Mouse (Mus musculus) forebrain, embryonic 15.5 days (tissue): ENCODE results near the gene Cars. TPM values are rescaled to one million over a fixed set of nuclear protein-coding genes. Genes with fewer than 3 reads are reported as not detected.
"Not testable (repeated sequence)": the region's sequence is repeated elsewhere in the genome, so short reads cannot be mapped to it uniquely, and the experiment has no call there.

Source experiments
- ATAC-seq: fragments of 200-750 bp; cut with Nextera tagmentation; replicated peaks from 2 replicates; pipeline ENCODE4 v1.8.0; 2017; ENCODE audit warnings: mild to moderate bottlenecking, moderate TSS enrichment, moderate library complexity
- H3K27ac ChIP-seq: fragments of 300-500 bp; sonication (generic); replicated peaks from 2 replicates; pipeline ENCODE4 v1.5.1; 2015; ENCODE audit warnings: mild to moderate bottlenecking, inconsistent platforms
- H3K27me3 ChIP-seq: fragments of 300-500 bp; sonication (generic); 2 replicates; pipeline ENCODE4 v1.6.1; 2015; ENCODE audit warnings: inconsistent platforms
- H3K36me3 ChIP-seq: fragments of 300-500 bp; sonication (generic); 2 replicates; pipeline ENCODE4 v1.6.1; 2015; ENCODE audit warnings: mild to moderate bottlenecking, inconsistent platforms
- H3K4me1 ChIP-seq: fragments of 300-500 bp; sonication (generic); 2 replicates; pipeline ENCODE4 v1.6.1; 2015; ENCODE audit warnings: inconsistent platforms
- H3K4me2 ChIP-seq: fragments of 300-500 bp; sonication (generic); replicated peaks from 2 replicates; pipeline ENCODE4 v1.6.1; 2015; ENCODE audit warnings: mild to moderate bottlenecking, inconsistent platforms
- H3K4me3 ChIP-seq: fragments of 300-500 bp; sonication (generic); 2 replicates; pipeline ENCODE4 v1.5.1; 2015; ENCODE audit warnings: mild to moderate bottlenecking, inconsistent platforms
- H3K9ac ChIP-seq: fragments of 300-500 bp; sonication (generic); replicated peaks from 2 replicates; pipeline ENCODE4 v1.6.1; 2015; ENCODE audit warnings: mild to moderate bottlenecking, inconsistent platforms
- H3K9me3 ChIP-seq: fragments of 300-500 bp; sonication (generic); 2 replicates; pipeline ENCODE4 v1.6.1; 2016; ENCODE audit warnings: inconsistent platforms
- WGBS: fragments of 180-500 bp; shearing (Covaris S2); methylation state at CpG from one replicate; pipeline ENCODE4 v1.1.7; 2015; ENCODE audit warnings: mixed read lengths; 5-methylcytosine and 5-hydroxymethylcytosine counted together
- polyA plus RNA-seq: library from polyadenylated mRNA; unstranded; fragments of >200 nt; fragmentation: Nextera tagmentation; extraction: Ambion mirVana; gene quantifications from 2 replicates; pipeline ENCODE4 v1.2.1, GENCODE M21; 2015

Cars gene
- polyA plus RNA-seq, 1 experiment from 2014 or later, result 73.0 TPM

DNA sequence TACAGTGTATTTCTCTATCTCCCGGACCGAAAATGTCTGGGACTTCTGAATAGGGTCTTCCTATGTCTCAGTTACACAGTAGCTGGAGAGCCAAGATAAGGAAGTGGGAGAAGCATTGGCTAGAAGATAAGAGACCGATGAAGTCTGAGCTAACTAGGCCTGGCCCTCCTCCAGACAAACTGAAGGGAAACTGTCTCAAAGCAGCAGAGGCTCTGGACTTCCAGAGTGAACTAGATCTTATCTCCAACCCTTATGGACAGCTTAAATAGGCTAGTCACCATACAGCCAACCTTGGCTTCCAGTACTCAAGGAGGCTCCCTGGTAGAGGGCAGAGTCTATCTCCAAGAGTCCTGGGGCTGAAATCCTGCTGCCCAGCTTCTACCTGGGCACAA, 34.2 kb downstream of the Cars start:
- no peak overlapping the region for H3K4me3 ChIP-seq
- no peak for ATAC-seq
- WGBS, result 96% methylated on average over 3 of the region's 3 CpGs
- no peaks in the 10 kb centered on the region for H3K4me1 ChIP-seq
- H3K27me3 ChIP-seq, result no peaks in the 10 kb centered on the region
- no peaks in the 10 kb centered on the region for H3K9me3 ChIP-seq
- no peak overlapping the region for H3K27ac ChIP-seq
- no peak overlapping the region for H3K4me2 ChIP-seq
- peaks cover 91% of the 10 kb centered on the region for H3K36me3 ChIP-seq
- no peak overlapping the region for H3K9ac ChIP-seq

DNA sequence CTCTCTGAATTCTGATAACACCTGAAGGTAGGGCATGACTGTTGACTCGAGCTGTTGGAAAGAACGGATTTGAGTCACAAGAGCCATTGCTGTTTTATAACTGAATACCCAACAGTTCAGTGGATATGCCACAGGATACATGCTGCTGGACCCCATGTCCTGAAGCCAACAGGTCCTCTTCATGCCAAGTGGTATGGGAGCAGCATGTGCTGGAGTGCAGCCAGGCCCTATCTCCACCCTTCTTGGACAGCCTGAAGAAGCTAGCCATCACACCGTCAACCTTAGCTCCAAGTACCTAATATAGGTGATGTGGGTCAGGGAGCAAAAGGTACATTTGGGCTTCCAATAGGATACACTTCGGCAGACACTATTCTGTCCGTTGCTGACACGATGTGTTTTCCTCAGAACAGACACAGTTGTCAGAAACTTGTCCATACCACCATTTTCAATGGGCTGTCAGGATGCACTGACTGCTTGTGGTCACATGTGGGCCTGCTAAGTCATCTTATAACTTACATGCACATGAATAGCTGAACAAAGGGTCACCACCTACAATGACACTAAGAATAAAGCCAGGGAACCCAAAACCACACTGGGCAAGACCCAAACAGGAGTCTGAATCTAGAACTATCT, 34.8 kb downstream of the Cars start:
- no peak overlapping the region for H3K27ac ChIP-seq
- peaks cover 91% of the 10 kb centered on the region for H3K36me3 ChIP-seq
- H3K4me2 ChIP-seq, result no peak overlapping the region
- H3K9ac ChIP-seq, result no peak overlapping the region
- WGBS, result 95% methylated on average over 6 of the region's 6 CpGs
- H3K9me3 ChIP-seq, result no peaks in the 10 kb centered on the region
- no peak overlapping the region for H3K4me3 ChIP-seq
- H3K27me3 ChIP-seq, result no peaks in the 10 kb centered on the region
- ATAC-seq, result no peak
- no peaks in the 10 kb centered on the region for H3K4me1 ChIP-seq

DNA sequence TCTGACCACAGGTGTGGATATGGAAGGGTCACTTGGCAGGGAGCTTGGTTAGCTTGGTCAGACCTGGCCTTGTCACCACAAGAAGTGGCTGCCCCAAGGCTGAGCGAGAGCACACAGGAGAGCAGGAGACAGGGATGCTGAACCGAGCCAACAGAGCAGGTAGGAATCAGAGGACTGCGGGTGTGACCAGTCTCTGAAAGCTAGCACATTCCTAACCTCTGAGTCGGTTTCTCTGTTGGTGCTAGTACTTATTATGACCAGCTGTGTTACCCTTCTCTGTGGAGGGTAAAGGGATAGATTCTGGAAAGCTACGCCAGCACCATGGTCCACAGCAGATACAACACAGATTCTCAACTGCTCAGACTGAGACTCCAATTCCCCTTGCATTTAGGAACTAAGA, 36.1 kb downstream of the Cars start:
- WGBS, result 93% methylated on average over 5 of the region's 5 CpGs
- H3K27ac ChIP-seq, result no peak overlapping the region
- H3K9ac ChIP-seq, result no peak overlapping the region
- no peaks in the 10 kb centered on the region for H3K4me1 ChIP-seq
- H3K4me3 ChIP-seq, result no peak overlapping the region
- H3K9me3 ChIP-seq, result no peaks in the 10 kb centered on the region
- H3K36me3 ChIP-seq, result peaks cover 91% of the 10 kb centered on the region
- no peak for ATAC-seq
- H3K27me3 ChIP-seq, result no peaks in the 10 kb centered on the region
- no peak overlapping the region for H3K4me2 ChIP-seq

DNA sequence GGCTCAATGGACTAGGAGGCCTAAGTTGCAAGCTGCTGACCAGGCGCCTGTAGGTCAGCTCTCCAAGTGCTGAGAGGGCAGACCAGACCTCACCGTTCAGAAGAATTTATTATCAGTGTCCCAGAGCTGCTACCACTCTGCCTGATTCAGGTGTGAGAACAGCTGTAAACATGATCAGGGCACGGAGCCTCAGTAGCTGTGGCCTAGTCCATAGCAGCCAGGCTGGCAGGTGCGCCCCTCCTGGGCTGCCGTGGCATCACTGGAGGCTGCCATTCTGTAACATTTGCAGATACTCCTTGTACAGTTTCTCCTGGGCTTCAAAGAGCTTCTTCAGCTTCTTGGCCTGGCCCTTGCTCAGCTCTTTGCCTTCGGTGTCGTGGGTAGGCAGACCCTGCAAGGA, 42.3 kb downstream of the Cars start:
- Histone ChIP-seq H3K9ac (no peak overlapping the region), H3K4me1 (no peaks in the 10 kb centered on the region), H3K4me2 (no peak overlapping the region), H3K36me3 (peaks cover 73% of the 10 kb centered on the region), H3K4me3 (no peak overlapping the region), H3K27ac (no peak overlapping the region), H3K9me3 (no peaks in the 10 kb centered on the region), H3K27me3 (no peaks in the 10 kb centered on the region)
- WGBS, result 90% methylated on average over 7 of the region's 7 CpGs
- ATAC-seq, result no peak

DNA sequence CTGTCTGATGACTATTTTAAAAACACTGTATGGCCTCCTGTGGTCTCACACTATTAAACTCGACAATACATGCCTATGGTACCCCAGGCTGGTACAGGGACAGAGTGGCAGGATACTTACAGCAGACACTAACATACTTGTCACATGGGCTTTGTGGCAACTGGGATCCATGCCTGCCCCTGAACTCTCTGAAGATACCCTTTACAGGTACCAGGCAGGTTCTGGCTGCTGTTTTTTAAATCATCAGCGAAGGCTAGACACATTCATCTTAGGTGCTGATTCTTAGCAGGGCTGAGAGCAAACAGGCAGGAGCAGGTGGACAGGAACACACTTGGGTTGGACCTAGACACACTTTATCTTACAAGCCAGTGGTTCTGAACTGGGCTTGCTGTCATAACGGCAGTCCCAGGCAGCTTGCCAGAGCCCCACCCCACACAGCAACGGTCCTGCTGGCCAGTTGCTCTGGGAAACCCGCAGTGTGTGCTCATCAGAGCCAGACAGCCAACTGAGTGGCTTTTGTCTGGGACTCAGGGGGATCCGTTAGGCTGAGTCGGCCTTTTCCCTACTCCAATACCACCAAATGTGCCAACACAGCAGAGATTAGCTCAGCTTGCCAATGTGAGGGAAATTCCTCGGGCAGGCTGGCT, 42.8 kb downstream of the Cars start:
- 65% methylated on average over 8 of the region's 8 CpGs for WGBS
- H3K27me3 ChIP-seq, result no peaks in the 10 kb centered on the region
- H3K36me3 ChIP-seq, result peaks cover 70% of the 10 kb centered on the region
- H3K4me2 ChIP-seq, result no peak overlapping the region
- no peaks in the 10 kb centered on the region for H3K4me1 ChIP-seq
- ATAC-seq, result no peak; the same call in 1 of the 2 replicates
- H3K9me3 ChIP-seq, result no peaks in the 10 kb centered on the region
- H3K9ac ChIP-seq, result no peak overlapping the region
- no peak overlapping the region for H3K27ac ChIP-seq
- H3K4me3 ChIP-seq, result no peak overlapping the region

DNA sequence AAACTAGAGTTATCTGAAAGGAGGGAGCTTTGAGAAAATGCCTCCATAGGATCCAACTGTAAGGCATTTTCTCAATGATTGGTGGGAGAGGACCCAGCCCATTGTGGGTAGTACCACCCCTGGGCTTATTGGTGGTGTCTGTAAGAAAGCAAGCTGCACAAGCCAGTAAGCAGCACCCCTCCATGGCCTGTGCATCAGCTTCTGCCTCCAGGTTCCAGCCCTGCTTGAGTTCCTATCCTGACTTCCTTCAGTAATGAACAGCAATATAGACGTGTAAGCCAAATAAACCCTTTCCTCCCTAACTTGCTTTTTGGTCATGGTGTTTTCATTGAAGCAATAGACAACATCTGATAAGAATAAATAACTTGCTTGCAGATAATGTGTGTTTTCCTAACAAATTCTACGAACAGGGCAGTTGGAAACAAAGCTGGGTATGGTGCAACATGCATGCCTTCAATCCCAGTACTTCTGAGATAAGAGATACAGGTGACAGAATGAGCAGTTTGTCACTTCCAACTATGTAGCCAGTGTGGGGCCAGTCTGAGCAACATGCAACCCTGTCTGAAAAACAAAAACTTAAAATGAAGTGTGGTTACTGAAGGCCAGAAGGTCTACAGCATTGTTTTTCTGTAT, 50.2 kb downstream of the Cars start:
- no peaks in the 10 kb centered on the region for H3K9me3 ChIP-seq
- no peaks in the 10 kb centered on the region for H3K27me3 ChIP-seq
- H3K4me3 ChIP-seq, result peak overlapping the region; percentile 90
- peak overlapping the region; percentile 79 for H3K27ac ChIP-seq
- peak overlapping the region; percentile 83 for H3K4me2 ChIP-seq
- peaks cover 5% of the 10 kb centered on the region for H3K36me3 ChIP-seq
- peak overlapping the region; percentile 59 for H3K9ac ChIP-seq
- peaks cover 32% of the 10 kb centered on the region for H3K4me1 ChIP-seq
- 44% methylated on average over 2 of the region's 2 CpGs for WGBS
- peak; percentile 6; the same call in 1 of the 2 replicates for ATAC-seq

DNA sequence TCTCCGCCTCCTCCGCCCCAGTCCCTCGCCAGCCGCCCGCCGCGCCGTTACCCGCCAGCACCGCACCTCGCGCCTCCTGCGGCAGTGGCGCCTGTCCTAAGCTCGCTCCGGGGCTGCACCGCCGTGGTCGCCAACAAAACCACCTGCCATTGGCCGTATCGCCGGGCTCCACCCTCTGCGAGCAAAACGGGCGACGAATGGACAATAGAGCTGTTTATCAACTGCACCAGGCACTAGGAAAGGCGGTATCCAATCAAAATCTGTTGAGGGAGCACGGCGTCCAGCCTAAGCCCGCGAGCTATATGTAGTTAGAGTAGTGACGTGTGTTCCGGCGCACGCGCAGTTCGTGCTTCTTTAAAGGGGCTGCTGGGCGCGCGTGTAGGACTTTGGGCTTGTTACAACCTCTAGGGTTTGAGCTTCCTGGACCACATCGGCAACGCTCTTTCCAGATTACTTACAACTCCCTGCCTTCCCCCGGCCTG, 50.9 kb downstream of the Cars start, which contains the start of gene Nap1l4:
Gene Nap1l4, minus strand, starts transcription at position 131 of the 482 bp plus-strand sequence.
- Histone ChIP-seq H3K9ac (peak within 1 kb of the TSS; percentile 73), H3K4me2 (peak within 1 kb of the TSS; percentile 84)

DNA sequence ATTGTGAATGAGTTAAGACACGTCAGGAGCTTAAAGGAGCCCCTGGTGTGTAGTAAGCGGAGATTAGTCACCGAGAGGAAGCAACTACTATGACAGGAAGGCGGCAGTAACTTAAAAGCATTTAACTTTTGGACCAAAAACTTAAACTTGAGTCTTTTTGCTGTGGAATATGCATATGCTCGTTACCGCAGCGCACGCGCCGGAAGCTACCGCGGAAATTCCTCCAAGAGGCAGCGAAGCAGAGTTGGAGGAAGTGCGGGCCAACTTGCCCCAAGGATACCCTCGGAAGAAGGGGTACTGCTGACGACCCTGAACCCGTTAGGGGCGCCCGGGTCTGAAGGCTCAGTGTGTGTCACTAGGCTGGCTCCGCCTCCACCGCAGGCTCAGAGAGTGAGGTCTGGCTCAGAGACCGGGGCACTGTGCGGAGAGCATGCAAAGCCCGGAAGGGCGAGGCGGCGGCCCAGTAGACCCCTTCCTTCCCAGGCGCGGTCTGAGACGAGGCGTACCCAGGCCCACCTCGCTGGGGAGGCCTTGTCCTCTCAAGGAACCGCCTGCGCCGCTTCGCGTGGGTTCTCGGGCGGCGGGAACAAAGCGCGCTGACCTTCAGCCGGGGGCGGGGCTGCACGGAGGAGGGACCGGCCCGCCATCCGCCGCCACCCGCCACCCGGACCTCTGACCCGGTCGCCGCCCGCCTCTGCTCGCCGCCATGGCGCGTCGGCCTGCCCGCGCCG, 51.5 kb downstream of the Cars start:
- peak overlapping the region; percentile 73 for H3K9ac ChIP-seq
- H3K36me3 ChIP-seq, result no peaks in the 10 kb centered on the region
- peak; percentile 71 for ATAC-seq
- WGBS, result under 1% methylated on average over 59 of the region's 63 CpGs
- peak overlapping the region; percentile 84 for H3K4me2 ChIP-seq
- no peaks in the 10 kb centered on the region for H3K27me3 ChIP-seq
- H3K27ac ChIP-seq, result peak overlapping the region; percentile 83
- H3K4me1 ChIP-seq, result peaks cover 37% of the 10 kb centered on the region
- H3K9me3 ChIP-seq, result no peaks in the 10 kb centered on the region
- H3K4me3 ChIP-seq, result peak overlapping the region; percentile 90

More for the DNA sequence above, 50.9 kb downstream of the Cars start, which contains the start of gene Nap1l4:
- no peaks in the 10 kb centered on the region for H3K27me3 ChIP-seq
- H3K9me3 ChIP-seq, result no peaks in the 10 kb centered on the region
- ATAC-seq, result peak; percentile 99
- peak within 1 kb of the TSS; percentile 83 for H3K27ac ChIP-seq
- H3K4me1 ChIP-seq, result peaks cover 32% of the 10 kb centered on the region
- WGBS, result under 1% methylated on average over 43 of the region's 43 CpGs
- H3K36me3 ChIP-seq, result no peaks in the 10 kb centered on the region
- H3K4me3 ChIP-seq, result peak within 1 kb of the TSS; percentile 90

DNA sequence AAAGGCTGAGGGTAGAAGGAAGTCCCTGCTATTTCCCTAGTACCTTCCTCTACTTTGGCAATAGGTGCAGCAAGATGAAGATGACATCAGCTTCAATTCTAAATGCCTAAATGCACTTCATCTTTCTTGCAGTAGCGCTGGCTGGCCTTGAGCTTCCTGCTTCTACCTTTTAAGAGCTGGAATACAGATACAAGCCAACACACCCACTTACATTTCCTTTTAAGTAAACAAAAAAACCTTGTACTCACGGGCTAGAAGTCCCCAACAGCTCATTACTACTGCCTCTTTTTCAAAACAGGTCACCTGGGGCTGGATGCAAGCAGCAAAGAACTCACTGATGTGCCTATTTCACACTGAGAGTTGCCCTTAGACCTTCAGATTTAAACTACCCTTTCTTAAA, 53.3 kb downstream of the Cars start:
- H3K27ac ChIP-seq, result no peak overlapping the region
- H3K27me3 ChIP-seq, result no peaks in the 10 kb centered on the region
- H3K4me3 ChIP-seq, result no peak overlapping the region
- H3K4me2 ChIP-seq, result no peak overlapping the region
- H3K9me3 ChIP-seq, result no peaks in the 10 kb centered on the region
- ATAC-seq, result no peak
- H3K4me1 ChIP-seq, result peaks cover 49% of the 10 kb centered on the region
- H3K36me3 ChIP-seq, result no peaks in the 10 kb centered on the region
- WGBS, result 69% methylated on average over 2 of the region's 2 CpGs
- H3K9ac ChIP-seq, result 0 out of 2 replicates have a peak overlapping the region, but pooled peaks have one; percentile 7

DNA sequence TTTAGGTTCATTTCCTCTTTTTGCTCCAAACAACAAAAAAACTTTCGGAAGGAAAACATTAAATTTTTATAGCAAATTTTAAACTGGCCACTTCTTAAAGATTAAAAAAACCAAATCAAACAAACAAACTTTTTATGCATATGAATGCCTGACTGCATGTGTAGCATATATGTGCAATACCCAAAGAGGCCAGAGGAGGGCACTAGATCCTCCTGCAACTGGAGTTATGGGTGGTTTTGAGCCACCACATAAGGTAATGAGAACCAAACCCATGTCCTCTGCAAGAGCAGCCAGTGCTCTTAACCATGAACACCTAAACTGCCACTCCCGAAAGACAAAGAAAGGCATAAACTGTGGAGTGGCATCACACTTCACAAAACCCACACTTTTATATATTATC, 55.5 kb downstream of the Cars start:
- Histone ChIP-seq H3K27ac (no peak overlapping the region), H3K4me2 (no peak overlapping the region), H3K9me3 (no peaks in the 10 kb centered on the region), H3K4me3 (no peak overlapping the region), H3K27me3 (no peaks in the 10 kb centered on the region), H3K9ac (no peak overlapping the region), H3K36me3 (peaks cover 7% of the 10 kb centered on the region; the same call in 1 of the 2 replicates), H3K4me1 (peaks cover 43% of the 10 kb centered on the region)
- no peak for ATAC-seq
- 98% methylated on average over 2 of the region's 2 CpGs for WGBS

DNA sequence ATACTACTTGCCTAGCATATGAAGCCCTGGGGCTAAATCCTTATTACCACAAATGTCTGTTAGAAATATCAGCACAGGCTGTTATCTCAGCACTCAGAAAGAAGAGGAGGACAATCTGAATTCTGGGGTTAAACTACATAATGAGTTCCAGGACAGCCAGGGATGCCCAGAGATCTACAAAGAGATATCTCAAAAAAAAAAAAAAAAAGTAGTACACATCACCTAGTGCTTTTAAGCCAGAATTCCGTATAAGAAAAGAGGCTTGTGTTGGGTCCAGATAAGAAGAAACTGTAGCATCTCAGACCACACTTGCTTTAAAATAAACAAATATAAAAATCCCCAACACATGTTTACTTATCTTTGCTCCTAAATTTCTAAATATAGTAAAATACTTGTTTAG, 61.2 kb downstream of the Cars start:
- Histone ChIP-seq H3K36me3 (peaks cover 55% of the 10 kb centered on the region), H3K4me2 (no peak overlapping the region), H3K27me3 (no peaks in the 10 kb centered on the region), H3K9me3 (no peaks in the 10 kb centered on the region), H3K4me3 (no peak overlapping the region), H3K9ac (no peak overlapping the region), H3K27ac (no peak overlapping the region), H3K4me1 (peaks cover 15% of the 10 kb centered on the region)
- no peak for ATAC-seq
- 71% methylated on average over 1 of the region's 1 CpGs for WGBS

DNA sequence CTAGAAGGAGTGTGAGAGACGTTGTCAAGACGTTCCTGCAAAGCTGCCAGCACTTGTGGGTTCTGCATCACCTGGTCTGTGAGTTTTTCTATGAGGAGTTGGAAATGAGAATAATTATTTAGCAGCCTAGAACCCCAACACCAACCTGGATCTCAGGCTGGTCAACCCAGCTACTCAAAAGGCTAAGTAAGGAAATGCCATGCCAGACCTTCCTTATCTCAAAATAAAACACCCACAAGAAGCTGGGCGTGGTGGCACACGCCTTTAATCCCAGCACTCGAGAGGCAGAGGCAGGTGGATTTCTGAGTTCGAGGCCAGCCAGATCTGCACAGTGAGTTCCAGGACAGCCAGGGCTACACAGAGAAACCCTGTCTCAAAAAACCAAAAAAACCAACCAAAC, 61.7 kb downstream of the Cars start:
- not testable (repeated sequence) for ATAC-seq, H3K27me3 ChIP-seq
- WGBS, result 94% methylated on average over 6 of the region's 6 CpGs

More for the DNA sequence above, 61.7 kb downstream of the Cars start:
- H3K4me2 ChIP-seq, H3K4me3 ChIP-seq, H3K27ac ChIP-seq, H3K9me3 ChIP-seq, H3K9ac ChIP-seq: not testable (repeated sequence)
- Histone ChIP-seq H3K4me1 (peaks cover 12% of the 10 kb centered on the region), H3K36me3 (peaks cover 60% of the 10 kb centered on the region)
